Mouse (Mus musculus): ENCODE measurements around the gene Rbfox1. TPM values are rescaled to one million over a fixed set of nuclear protein-coding genes. Genes with fewer than 3 reads are reported as not detected.

The Rbfox1 gene
- total RNA-seq, 1 experiment from 2014 or later: not detected

- no peak for ATAC-seq (replicated peaks; ENCODE audit: low read depth, poor library complexity, severe bottlenecking)
Observed at GRCm38 (mm10) chr16:6324832-6325231, 439.7 kb downstream of the Rbfox1 start.

- no peak for ATAC-seq (replicated peaks; ENCODE audit: low read depth, poor library complexity, severe bottlenecking)
Observed at GRCm38 (mm10) chr16:6331400-6331939, 446.3 kb downstream of the Rbfox1 start.

- ATAC-seq (replicated peaks; ENCODE audit: low read depth, poor library complexity, severe bottlenecking): no peak
Observed at GRCm38 (mm10) chr16:6333273-6333672, 448.1 kb downstream of the Rbfox1 start.

GRCm38 (mm10) chr16:6348103-6348502 lies 462.9 kb downstream of the Rbfox1 start:
- ATAC-seq (replicated peaks; ENCODE audit: low read depth, poor library complexity, severe bottlenecking): no peak

- no peak for ATAC-seq (replicated peaks; ENCODE audit: low read depth, poor library complexity, severe bottlenecking)
Observed at GRCm38 (mm10) chr16:6348581-6349241, 463.6 kb downstream of the Rbfox1 start.

GRCm38 (mm10) chr16:6349381-6349780 lies 464.2 kb downstream of the Rbfox1 start:
- ATAC-seq (replicated peaks; ENCODE audit: low read depth, poor library complexity, severe bottlenecking): no peak

GRCm38 (mm10) chr16:6350256-6350655 lies 465.1 kb downstream of the Rbfox1 start:
- ATAC-seq (replicated peaks; ENCODE audit: low read depth, poor library complexity, severe bottlenecking): no peak

- no peak for ATAC-seq (replicated peaks; ENCODE audit: low read depth, poor library complexity, severe bottlenecking)
Observed at GRCm38 (mm10) chr16:6353191-6353590, 468.0 kb downstream of the Rbfox1 start.

GRCm38 (mm10) chr16:6356931-6357330 lies 471.8 kb downstream of the Rbfox1 start:
- ATAC-seq (replicated peaks; ENCODE audit: low read depth, poor library complexity, severe bottlenecking): no peak

- ATAC-seq (replicated peaks; ENCODE audit: low read depth, poor library complexity, severe bottlenecking): no peak
Observed at GRCm38 (mm10) chr16:6365793-6366192, 480.6 kb downstream of the Rbfox1 start.

- ATAC-seq (replicated peaks; ENCODE audit: low read depth, poor library complexity, severe bottlenecking): no peak
Observed at GRCm38 (mm10) chr16:6366649-6367048, 481.5 kb downstream of the Rbfox1 start.

- ATAC-seq (replicated peaks; ENCODE audit: low read depth, poor library complexity, severe bottlenecking): no peak
Observed at GRCm38 (mm10) chr16:6380924-6381323, 495.8 kb downstream of the Rbfox1 start.

GRCm38 (mm10) chr16:6381572-6381971 lies 496.4 kb downstream of the Rbfox1 start:
- ATAC-seq (replicated peaks; ENCODE audit: low read depth, poor library complexity, severe bottlenecking): no peak

- no peak for ATAC-seq (replicated peaks; ENCODE audit: low read depth, poor library complexity, severe bottlenecking)
Observed at GRCm38 (mm10) chr16:6382712-6383111, 497.6 kb downstream of the Rbfox1 start.

- ATAC-seq (replicated peaks; ENCODE audit: low read depth, poor library complexity, severe bottlenecking): no peak
Observed at GRCm38 (mm10) chr16:6390278-6390930, 505.2 kb downstream of the Rbfox1 start.

- ATAC-seq (replicated peaks; ENCODE audit: low read depth, poor library complexity, severe bottlenecking): no peak
Observed at GRCm38 (mm10) chr16:6396676-6397409, 511.7 kb downstream of the Rbfox1 start.

- ATAC-seq (replicated peaks; ENCODE audit: low read depth, poor library complexity, severe bottlenecking): no peak
Observed at GRCm38 (mm10) chr16:6397635-6398034, 512.5 kb downstream of the Rbfox1 start.

GRCm38 (mm10) chr16:6402816-6403215 lies 517.7 kb downstream of the Rbfox1 start:
- ATAC-seq (replicated peaks; ENCODE audit: low read depth, poor library complexity, severe bottlenecking): no peak

- no peak for ATAC-seq (replicated peaks; ENCODE audit: low read depth, poor library complexity, severe bottlenecking)
Observed at GRCm38 (mm10) chr16:6414846-6415245, 529.7 kb downstream of the Rbfox1 start.

- ATAC-seq (replicated peaks; ENCODE audit: low read depth, poor library complexity, severe bottlenecking): no peak
Observed at GRCm38 (mm10) chr16:6421623-6422145, 536.5 kb downstream of the Rbfox1 start.
